Mouse (Mus musculus) MEL (cell line): ENCODE results near the gene Arpc1b. TPM values are rescaled to one million over a fixed set of nuclear protein-coding genes. Genes with fewer than 3 reads are reported as not detected.
"Not testable (repeated sequence)": the region's sequence is repeated elsewhere in the genome, so short reads cannot be mapped to it uniquely, and the experiment has no call there.

Source experiments
- DNase-seq: peaks from one replicate; pipeline ENCODE4 v3.0.0; 2011; ENCODE audit warnings: low read depth, low spot score
- H3K27ac ChIP-seq: 2 replicates; pipeline ENCODE4 v1.5.1; 2012; ENCODE audit warnings: low read depth, mild to moderate bottlenecking, control low read depth, low read length, moderate library complexity; ENCODE audit not compliant: control insufficient read depth
- H3K27me3 ChIP-seq, 2 experiments: fragments of 150-350 bp in 1 of 2; sonication (generic) in 1 of 2; 2 replicates each; pipeline ENCODE4 v1.6.1; 2012; ENCODE audit warnings: low read length in 2 of 2, mild to moderate bottlenecking in 2 of 2, improper control_type of control experiment in 1 of 2, moderate library complexity in 1 of 2; ENCODE audit not compliant: insufficient read depth in 2 of 2, control insufficient read depth in 1 of 2
- H3K36me3 ChIP-seq, 2 experiments: 2 replicates each; pipeline ENCODE4 v1.6.1; 2012 to 2014; ENCODE audit warnings: low read length in 2 of 2, improper control_type of control experiment in 1 of 2, inconsistent platforms in 1 of 2, mild to moderate bottlenecking in 1 of 2; ENCODE audit not compliant: insufficient read depth in 2 of 2, control insufficient read depth in 1 of 2
- H3K4me1 ChIP-seq, 2 experiments: fragments of 150-350 bp in 1 of 2; sonication (generic) in 1 of 2; 2 replicates each; pipeline ENCODE4 v1.6.1; 2012; ENCODE audit warnings: low read length in 2 of 2, improper control_type of control experiment in 1 of 2, mild to moderate bottlenecking in 1 of 2; ENCODE audit not compliant: insufficient read depth in 2 of 2, control insufficient read depth in 1 of 2
- H3K4me3 ChIP-seq, 2 experiments: fragments of 150-350 bp in 1 of 2; sonication (generic) in 1 of 2; 2 replicates each; pipeline ENCODE4 v1.5.1; 2012; ENCODE audit warnings: low read depth in 2 of 2, low read length in 2 of 2, mild to moderate bottlenecking in 2 of 2, moderate library complexity in 2 of 2, control low read depth in 1 of 2, improper control_type of control experiment in 1 of 2; ENCODE audit not compliant: control insufficient read depth in 1 of 2, insufficient read depth in 1 of 2
- H3K79me2 ChIP-seq: 2 replicates; pipeline ENCODE4 v1.6.1; 2012; ENCODE audit warnings: mild to moderate bottlenecking, low read length, moderate library complexity; ENCODE audit not compliant: control insufficient read depth, poor library complexity, insufficient read depth
- H3K9ac ChIP-seq: 2 replicates; pipeline ENCODE4 v1.6.1; 2012; ENCODE audit warnings: low read depth, mild to moderate bottlenecking, control low read depth, low read length, moderate library complexity; ENCODE audit not compliant: control insufficient read depth, poor library complexity, severe bottlenecking
- H3K9me3 ChIP-seq: fragments of 150-350 bp; sonication (generic); replicated peaks from 2 replicates; pipeline ENCODE4 v1.6.1; 2012; ENCODE audit warnings: mild to moderate bottlenecking, low read length, improper control_type of control experiment, moderate library complexity; ENCODE audit not compliant: insufficient read depth
- CHD1 ChIP-seq: IDR thresholded peaks from 2 replicates; pipeline ENCODE4 v1.6.1; 2012; ENCODE audit warnings: low read depth, mild to moderate bottlenecking, inconsistent platforms, low read length, improper control_type of control experiment
- GABPA ChIP-seq: IDR thresholded peaks from 2 replicates; pipeline ENCODE4 v1.6.1; 2012; ENCODE audit warnings: low read depth, mild to moderate bottlenecking, inconsistent platforms, low read length, improper control_type of control experiment, moderate library complexity
- GATA1 ChIP-seq: IDR thresholded peaks from 2 replicates; pipeline ENCODE4 v1.6.1; 2011; ENCODE audit warnings: low read depth, low read length, improper control_type of control experiment
- MYC ChIP-seq: IDR thresholded peaks from 2 replicates; pipeline ENCODE4 v1.6.1; 2011; ENCODE audit warnings: low read depth, mild to moderate bottlenecking, low read length, improper control_type of control experiment, moderate library complexity
- NRF1 ChIP-seq: IDR thresholded peaks from 2 replicates; pipeline ENCODE4 v1.6.1; 2014; ENCODE audit warnings: low read depth, mild to moderate bottlenecking, inconsistent platforms, low read length, improper control_type of control experiment, moderate library complexity; ENCODE audit not compliant: poor library complexity, insufficient read depth, severe bottlenecking
- POLR2AphosphoS2 ChIP-seq: IDR thresholded peaks from 2 replicates; pipeline ENCODE4 v1.6.1; 2011; ENCODE audit warnings: low read length, improper control_type of control experiment
- RCOR1 ChIP-seq: IDR thresholded peaks from 2 replicates; pipeline ENCODE4 v1.6.1; 2012; ENCODE audit warnings: low read depth, mild to moderate bottlenecking, inconsistent platforms, low read length, improper control_type of control experiment
- SMC3 ChIP-seq: IDR thresholded peaks from 2 replicates; pipeline ENCODE4 v1.6.1; 2011; ENCODE audit warnings: low read depth, low read length, improper control_type of control experiment
- USF1 ChIP-seq: IDR thresholded peaks from 2 replicates; pipeline ENCODE4 v1.6.1; 2014; ENCODE audit warnings: low read depth, mild to moderate bottlenecking, inconsistent platforms, low read length, improper control_type of control experiment, moderate library complexity
- polyA plus RNA-seq, 2 experiments: library from polyadenylated mRNA; stranded (reverse) in 1 of 2; unstranded in 1 of 2; fragments of >175 nt in 1 of 2; fragments of >200 nt in 1 of 2; gene quantifications; 2 replicates each; pipeline versions ENCODE4 v1.2.1 to v1.2.4; 2012; ENCODE audit warnings: low replicate concordance in 2 of 2, low read depth in 1 of 2; ENCODE audit not compliant: insufficient read length in 2 of 2, insufficient read depth in 1 of 2, missing spikeins in 1 of 2
- total RNA-seq: library from RNA; depleted of rRNA; stranded (reverse); fragments of 300-350 nt; gene quantifications from 2 replicates; pipeline ENCODE4 v1.2.3, GENCODE M21; 2012

The Arpc1b gene
- total and polyA plus RNA-seq, 3 experiments, result 143 to 708 (median 432) TPM

DNA sequence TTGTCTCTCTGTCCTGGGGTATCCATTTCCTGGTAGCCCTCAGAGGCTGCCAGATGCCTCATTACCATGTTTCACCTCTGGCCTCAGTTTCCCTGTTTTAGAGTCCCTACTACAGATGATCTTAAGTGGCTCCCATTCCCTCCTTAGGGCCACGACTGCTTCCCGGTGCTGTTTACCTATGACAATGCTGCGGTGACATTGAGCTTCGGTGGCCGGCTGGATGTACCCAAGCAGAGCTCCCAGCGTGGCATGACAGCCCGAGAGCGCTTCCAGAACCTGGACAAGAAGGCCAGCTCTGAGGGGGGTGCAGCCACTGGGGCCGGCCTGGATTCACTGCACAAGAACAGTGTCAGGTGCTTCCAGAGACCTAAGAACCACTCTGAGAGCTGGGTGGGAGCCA, 12.6 kb downstream of the Arpc1b start:
- H3K4me3 ChIP-seq, result no peak overlapping the region
- no peaks in the 10 kb centered on the region for H3K9me3 ChIP-seq
- TF ChIP-seq POLR2AphosphoS2 (peak; percentile 12; the same call in 1 of the 2 replicates), GABPA (no peak), RCOR1 (no peak)
- H3K79me2 ChIP-seq, result no peaks in the 10 kb centered on the region; the same call in 1 of the 2 replicates
- no peak overlapping the region for H3K27ac ChIP-seq
- DNase-seq, result no peak
- H3K9ac ChIP-seq, result no peak overlapping the region
- H3K36me3 ChIP-seq, result peaks cover 0 to 6% of the 10 kb centered on the region in 2 experiments; a peak in 2 of 4 replicates
- no peaks in the 10 kb centered on the region for H3K4me1 ChIP-seq
- H3K27me3 ChIP-seq, result no peaks in the 10 kb centered on the region

DNA sequence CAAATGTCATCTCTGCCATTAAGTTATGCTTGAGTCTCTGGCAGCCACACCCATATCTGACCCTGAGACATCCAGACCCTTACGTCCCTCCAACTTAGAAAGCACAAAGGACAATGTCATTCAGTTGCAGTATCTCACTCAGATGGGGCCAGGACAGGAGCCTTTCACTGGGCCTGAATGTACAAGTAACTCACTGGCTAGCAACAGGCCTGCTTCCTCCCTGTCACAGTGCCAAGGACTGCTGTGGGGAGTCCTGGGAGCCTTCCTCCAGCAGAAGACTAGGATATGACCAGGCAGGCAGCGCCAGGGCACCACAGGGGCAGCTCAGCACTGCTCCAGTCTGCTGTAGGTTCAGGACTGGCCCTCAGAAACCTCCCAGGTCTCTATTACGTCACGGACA, 15.1 kb downstream of the Arpc1b start:
- peak; percentile 69; the same call in 1 of the 2 replicates for TF ChIP-seq POLR2AphosphoS2
- no peak for TF ChIP-seq USF1
- Histone ChIP-seq H3K36me3 (peaks cover 0 to 14% of the 10 kb centered on the region in 2 experiments; a peak in 2 of 4 replicates), H3K79me2 (no peaks in the 10 kb centered on the region), H3K9me3 (no peaks in the 10 kb centered on the region), H3K4me1 (no peaks in the 10 kb centered on the region), H3K27me3 (no peaks in the 10 kb centered on the region), H3K4me3 (no peak overlapping the region), H3K27ac (no peak overlapping the region), H3K9ac (no peak overlapping the region)
- DNase-seq, result peak; percentile 43

GRCm38 (mm10) chr5:145129773-145130172, 15.8 kb downstream of the Arpc1b start:
- not testable (repeated sequence) for H3K4me3 ChIP-seq, H3K9ac ChIP-seq, H3K27ac ChIP-seq, H3K27me3 ChIP-seq, H3K9me3 ChIP-seq, H3K4me1 ChIP-seq, DNase-seq, H3K79me2 ChIP-seq
- peaks cover 0 to 18% of the 10 kb centered on the region in 2 experiments; a peak in 2 of 4 replicates for H3K36me3 ChIP-seq

GRCm38 (mm10) chr5:145130191-145130590, 16.2 kb downstream of the Arpc1b start:
- H3K36me3 ChIP-seq, result peaks cover 0 to 22% of the 10 kb centered on the region in 2 experiments; a peak in 2 of 4 replicates
- H3K9me3 ChIP-seq, result no peaks in the 10 kb centered on the region
- no peak overlapping the region for H3K4me3 ChIP-seq
- H3K27ac ChIP-seq, result no peak overlapping the region
- H3K79me2 ChIP-seq, result no peaks in the 10 kb centered on the region
- no peak for DNase-seq
- TF ChIP-seq MYC, result no peak
- TF ChIP-seq NRF1, result no peak
- TF ChIP-seq POLR2AphosphoS2, result no peak; the same call in 1 of the 2 replicates
- TF ChIP-seq CHD1, result no peak
- no peak for TF ChIP-seq SMC3
- TF ChIP-seq GATA1, result no peak
- H3K9ac ChIP-seq, result no peak overlapping the region
- no peaks in the 10 kb centered on the region for H3K27me3 ChIP-seq
- H3K4me1 ChIP-seq, result no peaks in the 10 kb centered on the region
